Mouse (Mus musculus) heart, embryonic 13.5 days (tissue): ENCODE measurements around the gene Coro1a. TPM values are rescaled to one million over a fixed set of nuclear protein-coding genes. Genes with fewer than 3 reads are reported as not detected.
"Not testable (repeated sequence)": the region's sequence is repeated elsewhere in the genome, so short reads cannot be mapped to it uniquely, and the experiment has no call there.

Experiments used
- ATAC-seq: fragments of 200-750 bp; cut with Nextera tagmentation; 2 replicates; pipeline ENCODE4 v1.8.0; 2017; ENCODE audit warnings: moderate TSS enrichment; ENCODE audit not compliant: insufficient number of reproducible peaks, low FRiP score, low TSS enrichment; ENCODE audit errors: extremely low read depth
- H3K27ac ChIP-seq: fragments of 300-500 bp; sonication (generic); replicated peaks from 2 replicates; pipeline ENCODE4 v1.5.1; 2015; ENCODE audit warnings: moderate library complexity, mild to moderate bottlenecking, inconsistent platforms
- H3K27me3 ChIP-seq: fragments of 300-500 bp; sonication (generic); replicated peaks from 2 replicates; pipeline ENCODE4 v1.6.1; 2015; ENCODE audit warnings: mild to moderate bottlenecking, inconsistent platforms
- H3K36me3 ChIP-seq: fragments of 300-500 bp; sonication (generic); 2 replicates; pipeline ENCODE4 v1.6.1; 2015; ENCODE audit warnings: mild to moderate bottlenecking, inconsistent platforms
- H3K4me1 ChIP-seq: fragments of 300-500 bp; sonication (generic); 2 replicates; pipeline ENCODE4 v1.6.1; 2015; ENCODE audit warnings: inconsistent platforms
- H3K4me2 ChIP-seq: fragments of 300-500 bp; sonication (generic); 2 replicates; pipeline ENCODE4 v1.6.1; 2015; ENCODE audit warnings: inconsistent platforms, mild to moderate bottlenecking, moderate library complexity
- H3K4me3 ChIP-seq: fragments of 300-500 bp; sonication (generic); 2 replicates; pipeline ENCODE4 v1.5.1; 2015; ENCODE audit warnings: moderate library complexity, mild to moderate bottlenecking, inconsistent platforms
- H3K9ac ChIP-seq: fragments of 300-500 bp; sonication (generic); 2 replicates; pipeline ENCODE4 v1.6.1; 2015; ENCODE audit warnings: inconsistent platforms, mild to moderate bottlenecking, moderate library complexity
- H3K9me3 ChIP-seq: fragments of 300-500 bp; sonication (generic); 2 replicates; pipeline ENCODE4 v1.6.1; 2016; ENCODE audit warnings: inconsistent platforms
- WGBS: fragments of 180-500 bp; shearing (Covaris S2); methylation state at CpG from one replicate; pipeline ENCODE4 v1.1.7; 2015; ENCODE audit warnings: mixed read lengths; 5-methylcytosine and 5-hydroxymethylcytosine counted together
- polyA plus RNA-seq: library from polyadenylated mRNA; unstranded; fragments of >200 nt; fragmentation: Nextera tagmentation; extraction: Ambion mirVana; gene quantifications from 2 replicates; pipeline ENCODE4 v1.2.1, GENCODE M21; 2015

The Coro1a gene
- polyA plus RNA-seq, 1 experiment from 2014 or later: 16.6 TPM

DNA sequence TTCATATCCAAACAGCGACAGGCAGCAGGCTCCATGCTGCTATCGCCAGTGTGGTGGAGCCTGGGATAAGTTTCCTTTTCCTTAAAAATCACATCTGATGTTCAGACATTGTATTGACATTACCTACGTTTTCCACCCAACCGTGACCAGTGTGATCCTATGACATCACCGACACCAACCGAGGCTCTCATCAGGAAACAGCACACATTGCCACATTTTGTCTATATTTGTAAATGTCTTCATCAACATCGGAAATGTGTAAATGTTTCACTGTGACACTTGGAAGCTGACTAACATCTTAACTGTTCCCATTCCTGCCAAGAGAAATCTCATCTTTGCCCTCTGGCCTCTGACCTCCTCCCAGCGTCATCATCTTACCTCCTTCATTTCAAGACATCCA, 28.5 kb upstream of the Coro1a start:
- H3K9ac ChIP-seq: no peak overlapping the region
- H3K9me3 ChIP-seq: no peaks in the 10 kb centered on the region
- ATAC-seq: no peak
- 68% methylated on average over 8 of the region's 8 CpGs for WGBS
- H3K36me3 ChIP-seq: no peaks in the 10 kb centered on the region
- H3K4me1 ChIP-seq: no peaks in the 10 kb centered on the region
- H3K27ac ChIP-seq: no peak overlapping the region
- H3K27me3 ChIP-seq: no peaks in the 10 kb centered on the region
- no peak overlapping the region for H3K4me2 ChIP-seq
- no peak overlapping the region for H3K4me3 ChIP-seq

DNA sequence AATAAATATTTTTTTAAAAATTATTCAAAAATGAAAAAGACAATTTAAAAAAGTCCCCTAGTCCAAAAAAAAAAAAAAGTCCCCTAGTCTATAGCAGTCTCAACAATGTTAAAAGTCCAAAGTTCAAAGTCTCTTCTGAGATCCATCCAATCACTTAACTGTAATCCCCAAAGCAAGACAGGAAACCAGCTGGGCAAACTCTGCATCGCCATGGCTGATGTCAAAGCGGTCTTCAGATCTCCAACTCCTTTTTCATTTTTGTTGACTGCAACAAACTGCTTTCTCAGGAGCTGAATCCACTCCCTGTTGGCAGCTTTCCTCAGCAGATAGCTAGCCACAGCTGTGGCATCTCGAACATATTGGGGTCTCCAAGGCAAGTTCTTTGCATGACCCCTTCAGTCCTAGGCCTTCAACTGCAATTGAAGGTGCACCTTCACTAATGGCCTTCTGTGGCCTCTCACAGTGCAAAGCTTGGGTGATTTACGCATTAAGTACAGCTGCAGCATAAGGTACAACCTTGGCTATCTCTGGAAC, 22.7 kb upstream of the Coro1a start:
- H3K4me3 ChIP-seq, H3K36me3 ChIP-seq, H3K27ac ChIP-seq, H3K4me1 ChIP-seq, H3K27me3 ChIP-seq, H3K9me3 ChIP-seq, H3K9ac ChIP-seq, ATAC-seq, H3K4me2 ChIP-seq: not testable (repeated sequence)
- WGBS: 67% methylated on average over 4 of the region's 4 CpGs

DNA sequence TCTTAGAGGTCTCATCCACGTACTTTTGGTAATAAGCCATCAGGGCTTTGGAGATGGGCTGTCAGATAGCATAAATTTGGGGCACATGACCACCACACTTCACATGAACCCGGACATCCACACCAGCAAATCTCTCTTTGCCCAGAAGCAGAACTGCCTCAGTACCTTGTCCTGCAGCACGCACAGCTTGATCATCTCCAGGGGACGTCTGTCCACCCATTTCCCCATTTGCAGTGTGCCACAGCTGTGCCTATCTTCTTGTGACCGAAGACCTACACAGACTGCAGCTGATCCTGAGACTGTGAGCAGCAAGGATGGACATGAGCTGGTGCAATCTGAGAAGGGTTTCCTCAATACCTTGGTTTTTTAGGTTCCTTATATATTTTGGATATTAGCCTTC, 18.1 kb upstream of the Coro1a start:
- no peak overlapping the region for H3K4me2 ChIP-seq
- no peak overlapping the region for H3K27ac ChIP-seq
- no peak overlapping the region for H3K4me3 ChIP-seq
- H3K9me3 ChIP-seq: 0 out of 2 replicates have a peak, but pooled peaks cover 4% of the 10 kb centered on the region
- H3K9ac ChIP-seq: no peak overlapping the region
- H3K4me1 ChIP-seq: no peaks in the 10 kb centered on the region
- no peaks in the 10 kb centered on the region for H3K36me3 ChIP-seq
- ATAC-seq: no peak
- 65% methylated on average over 5 of the region's 5 CpGs for WGBS
- H3K27me3 ChIP-seq: no peaks in the 10 kb centered on the region

DNA sequence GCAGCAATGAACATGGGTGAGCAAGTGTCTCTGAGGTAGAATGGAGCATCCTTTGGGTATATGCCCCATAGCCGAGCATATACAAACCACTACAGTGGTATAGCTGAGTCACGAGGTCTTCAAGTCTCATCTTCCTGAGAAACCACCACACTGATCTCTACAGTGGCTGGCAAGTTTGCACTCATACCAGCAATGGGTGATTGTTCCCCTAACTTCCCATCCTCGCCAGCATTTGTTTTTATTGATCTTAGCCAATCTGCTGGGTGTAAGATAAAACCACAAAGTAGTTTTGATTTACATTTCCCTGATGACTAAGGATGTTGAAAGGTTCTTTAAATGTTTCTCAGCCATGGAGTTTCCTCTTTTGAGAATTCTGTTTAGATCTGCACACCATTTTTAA, 17.5 kb upstream of the Coro1a start:
- H3K4me1 ChIP-seq: no peaks in the 10 kb centered on the region
- H3K4me3 ChIP-seq: no peak overlapping the region
- H3K9me3 ChIP-seq: 0 out of 2 replicates have a peak, but pooled peaks cover 4% of the 10 kb centered on the region
- H3K27me3 ChIP-seq: no peaks in the 10 kb centered on the region
- H3K27ac ChIP-seq: no peak overlapping the region
- H3K4me2 ChIP-seq: no peak overlapping the region
- 51% methylated on average over 3 of the region's 3 CpGs for WGBS
- H3K9ac ChIP-seq: no peak overlapping the region
- no peak for ATAC-seq
- no peaks in the 10 kb centered on the region for H3K36me3 ChIP-seq

DNA sequence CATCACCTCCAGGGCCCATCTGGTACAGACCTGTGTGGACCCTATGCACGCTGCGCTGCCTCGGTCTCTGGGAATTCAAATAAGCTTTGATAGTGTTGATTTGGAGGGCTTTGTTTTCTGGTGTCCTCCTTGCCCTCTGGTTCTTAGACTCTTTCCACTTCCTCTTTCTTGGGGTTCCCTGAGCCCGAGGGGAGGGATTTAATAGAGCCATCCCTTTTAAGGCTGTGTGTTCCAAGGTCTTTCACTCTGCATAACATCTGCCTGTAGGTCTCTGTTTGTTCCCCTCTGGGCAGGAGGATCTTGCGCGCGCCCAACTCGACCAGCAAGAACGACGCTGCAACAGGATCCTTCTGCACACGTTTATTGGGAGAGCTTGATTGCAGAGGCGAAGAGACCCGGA, 14.0 kb upstream of the Coro1a start:
- H3K27me3 ChIP-seq: no peaks in the 10 kb centered on the region
- H3K4me3 ChIP-seq: no peak overlapping the region
- no peaks in the 10 kb centered on the region for H3K36me3 ChIP-seq
- ATAC-seq: no peak
- no peaks in the 10 kb centered on the region for H3K4me1 ChIP-seq
- H3K9me3 ChIP-seq: 0 out of 2 replicates have a peak, but pooled peaks cover 4% of the 10 kb centered on the region
- H3K9ac ChIP-seq: no peak overlapping the region
- H3K4me2 ChIP-seq: no peak overlapping the region
- 82% methylated on average over 13 of the region's 13 CpGs for WGBS
- no peak overlapping the region for H3K27ac ChIP-seq

DNA sequence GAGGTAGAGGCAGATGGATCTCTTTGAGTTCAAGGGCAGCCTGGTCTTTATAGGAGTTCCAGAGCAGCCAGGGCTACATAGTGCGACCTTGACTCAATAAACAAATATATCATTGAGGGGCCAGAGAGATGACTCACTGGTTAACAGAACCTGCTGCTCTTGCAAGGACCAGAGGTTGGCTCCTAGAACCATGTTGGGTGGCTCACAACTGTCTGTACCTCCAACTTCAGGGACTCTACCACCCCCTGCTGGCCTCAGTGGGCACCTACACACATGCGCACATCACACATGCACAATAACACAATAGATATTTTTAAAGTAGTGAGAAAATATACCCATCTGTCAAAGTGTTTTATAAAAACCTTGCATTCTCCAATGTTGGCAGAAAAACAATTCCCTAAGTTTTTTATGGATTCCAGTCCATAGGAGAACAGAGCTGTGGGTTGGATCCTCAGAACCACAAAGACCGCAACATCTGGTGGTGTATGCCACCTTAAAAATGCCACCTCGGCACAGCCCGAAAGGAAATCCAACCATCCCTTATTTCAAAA, 11.3 kb upstream of the Coro1a start:
- no peak overlapping the region for H3K9ac ChIP-seq

DNA sequence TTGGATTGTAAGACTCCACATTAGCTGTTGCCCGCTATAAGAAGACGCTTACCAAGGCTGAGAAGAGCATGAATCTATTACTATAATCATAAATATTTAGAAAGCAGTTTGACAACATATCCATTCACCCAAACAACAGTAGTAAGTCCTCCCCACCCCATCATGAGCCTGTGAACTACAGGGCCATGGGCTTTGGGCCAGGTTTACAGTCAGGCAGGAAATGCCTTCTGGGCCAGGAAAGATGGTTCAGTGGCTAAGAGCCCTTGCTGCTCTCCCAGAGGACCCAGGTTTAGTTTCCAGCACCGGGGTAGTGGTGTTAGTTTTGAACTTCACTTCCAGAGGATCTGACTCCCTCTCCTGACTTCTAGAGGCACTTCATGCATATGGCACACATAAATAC, 10.0 kb upstream of the Coro1a start:
- H3K27me3 ChIP-seq: no peaks in the 10 kb centered on the region
- H3K9ac ChIP-seq: no peak overlapping the region
- WGBS: 81% methylated on average over 3 of the region's 3 CpGs
- H3K4me1 ChIP-seq: no peaks in the 10 kb centered on the region
- ATAC-seq: no peak
- H3K27ac ChIP-seq: no peak overlapping the region
- no peak overlapping the region for H3K4me2 ChIP-seq
- H3K9me3 ChIP-seq: no peaks in the 10 kb centered on the region
- H3K36me3 ChIP-seq: no peaks in the 10 kb centered on the region
- H3K4me3 ChIP-seq: no peak overlapping the region

More for the DNA sequence above, 11.3 kb upstream of the Coro1a start:
- no peak overlapping the region for H3K4me3 ChIP-seq
- 0 out of 2 replicates have a peak, but pooled peaks cover 4% of the 10 kb centered on the region for H3K9me3 ChIP-seq
- no peaks in the 10 kb centered on the region for H3K27me3 ChIP-seq
- no peaks in the 10 kb centered on the region for H3K4me1 ChIP-seq
- H3K36me3 ChIP-seq: no peaks in the 10 kb centered on the region
- WGBS: 88% methylated on average over 5 of the region's 5 CpGs
- ATAC-seq: no peak
- no peak overlapping the region for H3K27ac ChIP-seq
- no peak overlapping the region for H3K4me2 ChIP-seq

DNA sequence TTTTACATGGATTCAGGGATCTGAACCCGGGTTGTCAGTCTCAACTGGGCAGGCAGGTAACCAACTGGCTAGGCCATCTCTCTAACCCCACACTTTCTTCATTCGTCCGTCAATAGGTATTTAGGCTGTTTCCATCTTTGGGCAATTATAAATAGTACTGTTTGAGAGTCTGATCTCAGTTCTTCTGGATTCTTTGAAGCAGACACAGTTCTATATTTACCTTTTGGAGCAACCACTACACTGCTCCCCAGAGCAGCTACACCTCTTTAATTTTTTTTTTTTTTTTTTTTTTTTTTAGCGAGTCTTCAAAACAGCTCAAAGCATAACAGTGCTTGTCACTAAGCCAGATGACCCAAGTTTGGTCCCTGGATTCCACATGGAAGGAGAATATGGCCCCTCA, 8.1 kb upstream of the Coro1a start:
- Histone ChIP-seq H3K27ac (no peak overlapping the region), H3K36me3 (no peaks in the 10 kb centered on the region), H3K27me3 (no peaks in the 10 kb centered on the region), H3K4me2 (no peak overlapping the region), H3K9ac (no peak overlapping the region), H3K4me1 (no peaks in the 10 kb centered on the region), H3K4me3 (no peak overlapping the region), H3K9me3 (no peaks in the 10 kb centered on the region)
- ATAC-seq: no peak
- 73% methylated on average over 4 of the region's 4 CpGs for WGBS

DNA sequence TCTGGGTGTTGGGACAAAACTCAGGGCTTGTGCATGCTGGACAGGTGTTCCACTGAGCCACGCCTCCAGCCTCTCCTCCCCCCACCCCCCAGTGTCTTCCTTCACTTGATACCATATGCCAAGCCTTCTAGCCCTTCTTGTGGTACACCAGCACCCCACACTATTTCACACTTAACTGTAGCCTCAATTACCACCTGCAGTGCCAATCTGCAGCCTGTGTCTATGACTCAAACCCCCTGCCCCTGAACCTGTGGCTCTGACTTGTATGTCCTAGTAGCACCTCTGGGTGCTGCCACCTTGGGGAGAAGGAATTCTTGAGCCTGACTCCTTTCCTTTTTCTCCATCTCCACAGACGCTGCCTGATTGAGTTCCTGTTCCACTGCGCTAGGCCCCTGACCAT, 4.3 kb upstream of the Coro1a start:
- H3K27me3 ChIP-seq: no peaks in the 10 kb centered on the region; the same call in 1 of the 2 replicates
- H3K4me3 ChIP-seq: no peak overlapping the region
- ATAC-seq: no peak
- 64% methylated on average over 3 of the region's 3 CpGs for WGBS
- H3K9ac ChIP-seq: no peak overlapping the region
- no peak overlapping the region for H3K27ac ChIP-seq
- no peak overlapping the region for H3K4me2 ChIP-seq
- no peaks in the 10 kb centered on the region for H3K9me3 ChIP-seq
- no peaks in the 10 kb centered on the region for H3K4me1 ChIP-seq
- no peaks in the 10 kb centered on the region for H3K36me3 ChIP-seq

DNA sequence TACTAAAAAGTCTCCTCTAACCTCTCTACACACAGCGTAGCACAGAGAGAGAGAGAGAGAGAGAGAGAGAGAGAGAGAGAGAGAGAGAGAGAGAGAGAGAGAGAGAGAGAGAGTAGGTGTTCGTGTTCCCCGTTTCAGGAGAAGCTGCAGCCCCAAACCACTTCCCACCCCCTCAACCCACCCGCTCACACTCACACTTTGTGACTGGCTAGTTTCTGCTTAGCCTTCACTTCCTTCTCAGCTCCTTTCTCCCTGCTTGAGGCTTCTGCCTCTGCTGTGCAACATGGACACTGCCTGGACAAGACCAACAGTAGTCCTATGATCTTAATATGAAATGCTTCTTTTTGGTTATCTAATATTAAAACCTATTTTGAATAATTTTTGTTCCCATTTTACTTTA, 2.7 kb upstream of the Coro1a start:
- no peaks in the 10 kb centered on the region for H3K9me3 ChIP-seq
- H3K4me1 ChIP-seq: no peaks in the 10 kb centered on the region
- 54% methylated on average over 4 of the region's 4 CpGs for whole genome bisulfite sequencing
- no peak overlapping the region for H3K9ac ChIP-seq
- H3K27me3 ChIP-seq: peaks cover 14% of the 10 kb centered on the region
- no peak overlapping the region for H3K4me3 ChIP-seq
- no peaks in the 10 kb centered on the region for H3K36me3 ChIP-seq
- ATAC-seq: no peak
- H3K27ac ChIP-seq: no peak overlapping the region
- H3K4me2 ChIP-seq: no peak overlapping the region

DNA sequence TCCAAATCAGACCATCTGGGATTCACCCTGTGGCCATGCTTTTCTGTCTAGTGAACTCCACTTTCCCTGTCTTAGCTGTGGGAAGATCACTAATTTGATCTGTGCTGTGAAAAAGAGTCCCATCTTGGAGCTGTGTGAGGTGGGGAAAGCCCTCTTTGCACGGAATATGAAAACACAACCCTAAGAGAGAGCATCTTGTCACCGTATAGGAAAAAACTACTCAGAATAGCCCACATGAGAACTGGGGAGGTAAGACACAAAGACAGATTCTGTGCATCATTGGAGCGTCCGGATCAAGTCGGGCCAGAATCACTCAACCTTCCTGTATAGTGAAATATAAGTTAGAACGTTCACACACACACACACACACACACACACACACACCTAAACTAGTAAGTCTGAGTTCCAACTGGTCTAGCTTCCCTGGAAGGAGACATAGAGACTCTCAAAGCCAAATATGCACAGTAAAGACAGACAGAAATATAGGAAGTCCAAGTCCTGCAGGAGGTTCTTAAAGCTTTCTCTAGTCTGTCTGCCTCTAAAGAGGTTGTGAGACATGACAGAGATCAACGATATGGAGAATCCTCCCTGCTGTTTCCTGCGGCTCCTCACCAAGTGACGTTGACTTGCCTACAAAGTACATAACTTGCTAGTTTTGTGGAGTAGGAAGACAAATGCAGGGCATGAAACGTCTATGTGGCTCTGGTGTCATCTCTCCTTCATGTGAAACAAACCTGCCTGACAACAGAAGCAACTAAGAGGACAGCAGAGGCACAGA, 777 bp upstream of the Coro1a start:
- Histone ChIP-seq H3K4me3 (no peak overlapping the region), H3K9me3 (no peaks in the 10 kb centered on the region), H3K9ac (no peak overlapping the region), H3K36me3 (no peaks in the 10 kb centered on the region), H3K27me3 (peaks cover 32% of the 10 kb centered on the region), H3K4me1 (peaks cover 9% of the 10 kb centered on the region), H3K4me2 (no peak overlapping the region), H3K27ac (no peak overlapping the region)
- 77% methylated on average over 10 of the region's 10 CpGs for WGBS
- ATAC-seq: no peak
